Mouse (Mus musculus) brown adipose tissue, adult 24 weeks (tissue): ENCODE measurements around the gene Esrrg. TPM values are rescaled to one million over a fixed set of nuclear protein-coding genes. Genes with fewer than 3 reads are reported as not detected.

Experiments
- H3K27ac ChIP-seq: fragments of 200-500 bp; replicated peaks from 2 replicates; pipeline ENCODE4 v1.5.1; 2012; ENCODE audit warnings: low read depth, mild to moderate bottlenecking, low read length
- H3K4me1 ChIP-seq: fragments of 200-500 bp; 2 replicates; pipeline ENCODE4 v1.6.1; 2012; ENCODE audit warnings: low read length, mixed read lengths; ENCODE audit not compliant: control insufficient read depth, insufficient read depth, insufficient read length
- H3K4me3 ChIP-seq: fragments of 200-500 bp; 2 replicates; pipeline ENCODE4 v1.5.1; 2012; ENCODE audit warnings: low read depth, mild to moderate bottlenecking, low read length, moderate library complexity; ENCODE audit not compliant: insufficient read depth
- polyA plus RNA-seq: library from polyadenylated mRNA; stranded (reverse); fragments of >200 nt; gene quantifications from 2 replicates; pipeline ENCODE4 v1.2.4, GENCODE M21; 2012; ENCODE audit not compliant: missing spikeins, insufficient read depth, insufficient read length

Gene Esrrg
- polyA plus RNA-seq, 1 experiment = 12.5 TPM

DNA sequence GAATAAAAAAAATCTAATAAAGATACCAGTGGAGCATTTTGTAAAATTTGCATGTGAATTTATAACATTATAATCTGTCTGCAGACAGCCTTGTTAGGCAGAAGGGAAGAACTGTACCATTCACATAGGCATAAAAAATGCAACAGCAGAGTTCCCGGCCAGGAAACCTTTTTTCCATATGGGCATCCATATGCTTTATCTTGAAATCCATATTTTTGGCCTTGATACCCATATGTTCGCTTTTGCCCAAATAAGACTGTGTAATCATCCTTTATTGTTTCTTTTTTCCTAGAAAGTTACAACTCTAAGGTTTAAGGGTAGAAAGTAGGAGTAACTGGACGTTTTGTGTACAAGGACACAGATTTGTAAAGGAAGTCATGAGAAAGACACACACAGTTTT, 226.0 kb downstream of the Esrrg start:
- Histone ChIP-seq H3K4me3 (no peak overlapping the region), H3K27ac (no peak overlapping the region), H3K4me1 (no peaks in the 10 kb centered on the region)

DNA sequence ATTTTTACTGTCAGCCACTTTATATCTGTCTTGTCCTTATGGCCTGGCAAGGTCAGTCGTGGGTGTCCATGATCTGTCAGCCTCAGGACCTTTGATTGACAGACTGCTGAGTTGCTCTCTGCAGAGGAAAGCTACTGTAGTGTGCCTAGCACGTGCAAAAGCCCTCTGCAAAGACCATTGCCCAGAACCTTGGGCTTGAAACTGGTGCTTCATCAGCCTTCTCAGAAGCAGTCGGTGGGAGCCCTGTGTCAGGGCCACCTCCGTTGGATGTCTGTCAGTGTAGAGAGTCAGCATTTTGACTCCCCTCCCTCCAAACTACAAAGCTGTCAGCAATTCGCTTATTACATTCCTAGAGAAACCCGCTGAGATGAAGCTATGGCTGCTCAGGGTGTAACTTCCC, 227.8 kb downstream of the Esrrg start:
- H3K27ac ChIP-seq = no peak overlapping the region
- no peaks in the 10 kb centered on the region for H3K4me1 ChIP-seq
- no peak overlapping the region for H3K4me3 ChIP-seq

DNA sequence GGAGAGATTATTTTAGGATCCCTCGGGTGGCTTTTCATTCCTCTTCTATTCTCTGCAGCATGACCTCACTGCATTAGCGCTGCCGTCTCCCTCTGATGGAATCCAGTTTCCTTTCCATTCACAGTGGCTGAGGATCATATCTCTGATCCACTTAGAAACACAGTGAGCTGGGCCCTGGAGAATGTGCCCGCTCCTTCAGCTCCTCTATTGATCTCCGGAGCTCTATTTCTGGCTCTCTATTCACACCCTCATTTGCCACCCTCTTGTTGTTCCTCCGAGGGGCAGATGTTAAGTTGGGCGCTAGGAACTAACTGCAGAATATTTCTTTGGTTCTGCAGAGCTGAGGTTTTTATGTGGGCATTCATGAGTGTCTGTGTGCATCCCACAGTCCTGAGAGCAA, 228.3 kb downstream of the Esrrg start:
- Histone ChIP-seq H3K4me1 (no peaks in the 10 kb centered on the region), H3K4me3 (no peak overlapping the region), H3K27ac (no peak overlapping the region)

DNA sequence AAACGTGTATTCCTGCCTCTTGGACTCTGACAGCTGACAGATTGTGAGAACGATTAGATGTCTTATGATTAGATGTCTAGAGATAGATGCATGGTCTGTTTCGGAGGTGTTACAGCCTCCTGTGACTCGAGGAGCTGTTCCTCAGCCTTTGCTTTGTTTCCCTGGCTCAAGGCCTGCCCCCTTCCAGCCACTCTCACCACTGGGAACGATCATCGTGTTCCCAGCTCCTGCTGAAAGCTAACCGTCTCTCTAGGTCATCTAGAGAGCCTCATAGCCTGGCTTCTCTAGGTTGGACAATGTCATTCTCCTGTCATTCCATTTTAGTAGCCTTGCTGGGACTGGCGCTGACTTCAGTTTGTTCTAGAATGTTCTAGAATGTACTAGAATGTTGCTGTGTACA, 233.0 kb downstream of the Esrrg start:
- H3K4me3 ChIP-seq = no peak overlapping the region
- no peaks in the 10 kb centered on the region for H3K4me1 ChIP-seq
- no peak overlapping the region for H3K27ac ChIP-seq

DNA sequence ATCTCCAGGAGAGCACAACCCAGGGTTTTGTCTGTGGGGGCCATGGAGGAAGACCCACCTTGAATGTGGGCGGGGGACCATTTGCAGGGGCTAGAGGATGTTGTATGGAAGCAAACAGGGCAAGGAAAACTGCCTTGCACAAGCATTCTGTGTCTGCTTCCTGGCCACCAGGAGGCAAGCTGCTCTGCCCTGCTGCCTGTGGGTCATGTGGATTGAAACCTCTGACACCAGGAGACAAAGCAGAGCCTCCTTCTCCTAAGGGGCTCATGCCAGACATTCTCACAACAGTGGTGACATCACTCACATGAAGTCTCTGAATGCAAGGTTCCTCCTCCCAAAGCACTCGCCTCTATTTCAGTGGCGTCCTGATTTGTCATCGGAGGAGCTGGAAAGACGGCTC, 234.1 kb downstream of the Esrrg start:
- Histone ChIP-seq H3K4me3 (no peak overlapping the region), H3K4me1 (no peaks in the 10 kb centered on the region), H3K27ac (no peak overlapping the region)

DNA sequence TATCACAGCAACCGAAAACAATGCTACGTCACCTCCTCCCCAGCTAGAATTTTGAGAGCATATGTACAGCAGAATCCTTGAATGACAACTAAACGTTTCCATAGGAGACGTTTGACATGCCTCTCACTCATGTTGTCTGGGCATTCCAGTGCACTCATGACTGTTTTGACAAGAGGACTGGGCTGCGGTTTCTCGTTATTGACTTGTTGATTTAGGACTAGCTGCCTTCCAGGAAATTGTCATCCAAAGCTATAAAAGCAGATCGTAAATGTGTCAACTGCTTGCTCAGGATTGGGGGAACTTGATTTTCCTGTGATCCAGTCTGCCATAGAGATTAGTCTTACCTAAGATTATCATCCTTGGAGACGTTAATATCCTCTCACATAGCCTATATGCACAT, 245.6 kb downstream of the Esrrg start:
- Histone ChIP-seq H3K4me1 (no peaks in the 10 kb centered on the region), H3K27ac (no peak overlapping the region), H3K4me3 (no peak overlapping the region)

DNA sequence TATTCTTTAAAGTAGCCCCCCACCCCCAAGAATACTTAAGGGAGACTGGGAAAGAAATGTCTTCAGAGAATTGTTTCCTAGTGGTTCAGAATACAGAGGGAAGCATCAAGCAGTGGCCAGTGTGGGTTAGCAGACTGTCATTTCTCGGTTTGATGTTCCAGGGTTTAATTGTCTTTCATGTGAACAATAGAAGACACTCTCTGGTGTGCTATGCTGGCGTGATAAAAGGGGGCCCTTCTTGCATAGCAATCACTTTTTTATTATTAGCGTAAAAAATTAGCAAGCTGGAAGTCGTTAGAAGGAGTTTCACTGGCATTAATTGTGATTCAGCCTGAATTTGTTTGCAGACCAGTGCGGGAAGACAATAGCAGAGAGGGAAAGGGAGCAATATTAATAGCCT, 253.7 kb downstream of the Esrrg start:
- no peak overlapping the region for H3K27ac ChIP-seq
- H3K4me3 ChIP-seq = no peak overlapping the region
- peaks cover 3% of the 10 kb centered on the region; the same call in 1 of the 2 replicates for H3K4me1 ChIP-seq

DNA sequence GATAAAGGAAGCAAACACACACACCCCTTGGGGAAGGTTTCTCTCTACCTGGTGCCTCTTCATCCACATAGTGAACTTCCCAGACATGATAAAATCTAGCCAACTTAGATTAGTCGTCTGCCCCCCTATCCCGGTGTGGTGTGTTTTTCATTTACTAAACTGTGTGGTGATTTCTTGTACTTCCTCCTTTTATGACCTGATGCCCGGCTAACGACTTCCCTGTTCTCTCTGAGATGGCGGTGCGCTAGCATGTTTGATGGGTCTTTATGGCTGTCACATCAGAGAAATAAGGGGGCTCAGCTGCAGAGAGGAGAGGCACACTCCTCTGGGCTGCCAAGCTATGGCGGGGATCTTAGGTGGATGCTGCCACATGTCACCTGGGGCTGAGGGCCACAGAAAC, 259.8 kb downstream of the Esrrg start:
- Histone ChIP-seq H3K4me3 (no peak overlapping the region), H3K27ac (no peak overlapping the region), H3K4me1 (no peaks in the 10 kb centered on the region)

DNA sequence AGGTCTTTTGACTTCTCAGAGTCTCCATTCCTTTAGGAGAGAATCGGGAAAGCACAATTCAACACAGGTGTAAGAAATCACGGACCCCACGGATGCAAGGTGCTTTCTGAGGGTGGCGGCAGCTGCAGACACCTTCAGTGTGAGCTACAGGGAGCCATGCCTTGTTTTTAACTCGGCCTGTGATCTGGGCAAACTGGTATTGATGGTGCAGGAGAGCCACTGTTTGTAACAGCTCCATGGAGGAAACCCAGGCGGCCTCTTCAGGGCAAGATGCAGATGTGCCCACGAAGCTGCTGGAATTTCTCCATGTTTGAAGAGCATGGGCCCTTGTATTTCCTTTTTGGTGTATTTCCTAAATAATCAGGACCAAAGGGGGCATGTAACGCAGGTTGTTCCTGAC, 263.6 kb downstream of the Esrrg start:
- H3K4me1 ChIP-seq = no peaks in the 10 kb centered on the region
- no peak overlapping the region for H3K4me3 ChIP-seq
- H3K27ac ChIP-seq = no peak overlapping the region

DNA sequence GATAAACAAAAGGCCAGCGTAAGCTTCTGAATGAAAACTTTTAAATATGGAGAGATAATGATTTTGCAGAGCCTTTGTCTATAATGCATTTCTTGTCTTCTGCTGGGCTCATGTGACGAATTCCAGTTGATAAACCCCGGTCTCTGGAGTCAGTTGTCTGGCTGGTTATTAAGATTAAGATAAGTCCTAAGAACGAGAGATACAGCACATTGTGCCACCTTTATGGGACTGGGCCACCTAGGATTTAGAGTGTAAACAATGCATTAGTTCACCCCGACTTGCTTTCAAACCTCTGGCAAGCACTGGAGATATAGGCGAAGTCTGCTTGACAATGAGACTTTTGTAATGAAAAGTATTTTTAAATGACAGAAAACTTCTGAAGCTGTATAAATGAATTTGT, 264.2 kb downstream of the Esrrg start:
- H3K27ac ChIP-seq = no peak overlapping the region
- no peak overlapping the region for H3K4me3 ChIP-seq
- no peaks in the 10 kb centered on the region for H3K4me1 ChIP-seq

DNA sequence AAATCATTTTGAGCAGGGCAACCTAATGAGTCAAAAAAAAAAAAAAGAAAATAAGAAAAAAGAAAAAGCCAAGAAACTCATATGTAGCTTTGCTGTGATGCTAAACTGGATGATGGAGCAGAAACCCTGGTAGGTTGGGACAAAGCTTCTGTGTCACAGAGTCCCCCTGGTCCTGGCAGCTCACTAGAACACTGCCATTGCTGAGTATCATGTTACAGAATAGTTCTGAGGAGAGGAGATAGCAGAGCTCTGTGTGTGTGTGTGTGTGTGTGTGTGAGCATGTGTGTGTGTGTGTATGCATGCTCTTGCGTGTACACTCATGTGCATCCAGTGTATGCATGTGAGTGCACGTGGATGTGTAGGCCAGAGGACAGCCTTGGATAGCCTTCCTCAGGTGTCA, 265.2 kb downstream of the Esrrg start:
- Histone ChIP-seq H3K4me3 (no peak overlapping the region), H3K4me1 (no peaks in the 10 kb centered on the region), H3K27ac (no peak overlapping the region)

DNA sequence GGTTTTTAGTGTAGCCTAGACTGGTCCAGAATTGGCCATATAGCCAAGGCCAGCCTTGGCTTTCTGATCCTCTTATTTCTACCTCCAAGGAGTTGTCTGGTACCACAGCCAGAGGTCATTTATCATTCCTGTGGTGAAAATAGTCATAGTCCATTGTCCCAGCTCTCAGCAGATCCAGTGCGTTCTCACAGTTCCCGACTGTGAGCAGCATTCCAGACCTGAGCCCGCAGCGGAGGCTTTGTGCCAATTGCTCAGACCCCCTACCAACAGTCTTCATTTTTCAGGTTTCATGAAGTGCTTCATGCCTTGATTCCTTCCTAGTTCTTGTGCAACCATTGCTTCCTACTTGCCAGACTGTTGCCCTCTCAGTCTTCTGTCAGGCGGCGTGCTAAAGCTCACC, 278.7 kb downstream of the Esrrg start:
- Histone ChIP-seq H3K27ac (no peak overlapping the region), H3K4me3 (no peak overlapping the region), H3K4me1 (peaks cover 2% of the 10 kb centered on the region; the same call in 1 of the 2 replicates)

DNA sequence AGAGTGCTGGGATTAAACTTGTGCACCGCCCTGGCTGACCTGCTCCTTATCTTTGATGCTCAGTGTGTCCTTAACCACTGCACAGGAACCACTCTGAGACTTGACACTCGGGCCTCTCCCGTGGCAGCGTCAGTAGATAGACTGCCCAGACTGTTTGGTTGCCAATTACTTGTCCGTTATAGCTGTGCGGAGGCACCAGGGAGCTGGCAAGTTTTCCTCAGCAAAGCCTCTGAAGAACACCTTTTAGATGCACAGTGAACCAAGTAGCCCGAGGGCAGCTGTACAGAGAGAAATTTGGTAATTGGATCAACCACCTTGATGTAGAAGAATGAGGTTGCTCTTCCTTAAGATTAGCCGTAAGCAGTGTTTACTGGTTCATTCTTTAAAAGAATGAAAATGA, 279.6 kb downstream of the Esrrg start:
- Histone ChIP-seq H3K4me3 (no peak overlapping the region), H3K4me1 (peaks cover 2% of the 10 kb centered on the region; the same call in 1 of the 2 replicates), H3K27ac (no peak overlapping the region)

DNA sequence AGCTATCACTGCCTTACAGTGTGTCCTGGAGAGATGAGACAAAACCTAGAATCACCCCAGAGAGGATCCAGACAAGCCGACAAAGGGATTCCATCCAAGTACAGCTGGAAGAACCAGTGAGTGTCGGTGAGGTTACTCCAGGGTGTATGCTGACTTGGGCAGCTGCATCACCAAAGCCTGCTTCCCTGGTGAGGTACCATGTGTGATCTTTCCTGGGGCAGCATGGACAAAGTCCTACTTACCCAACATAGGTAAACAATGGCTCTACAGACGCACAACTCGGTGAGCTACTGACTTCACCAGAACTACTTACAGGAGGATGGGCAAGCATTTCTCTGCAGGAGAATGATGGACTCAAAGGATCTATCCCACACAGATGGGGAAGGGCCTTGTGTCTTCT, 280.5 kb downstream of the Esrrg start:
- no peak overlapping the region for H3K27ac ChIP-seq
- no peak overlapping the region for H3K4me3 ChIP-seq
- H3K4me1 ChIP-seq = peaks cover 2% of the 10 kb centered on the region; the same call in 1 of the 2 replicates

DNA sequence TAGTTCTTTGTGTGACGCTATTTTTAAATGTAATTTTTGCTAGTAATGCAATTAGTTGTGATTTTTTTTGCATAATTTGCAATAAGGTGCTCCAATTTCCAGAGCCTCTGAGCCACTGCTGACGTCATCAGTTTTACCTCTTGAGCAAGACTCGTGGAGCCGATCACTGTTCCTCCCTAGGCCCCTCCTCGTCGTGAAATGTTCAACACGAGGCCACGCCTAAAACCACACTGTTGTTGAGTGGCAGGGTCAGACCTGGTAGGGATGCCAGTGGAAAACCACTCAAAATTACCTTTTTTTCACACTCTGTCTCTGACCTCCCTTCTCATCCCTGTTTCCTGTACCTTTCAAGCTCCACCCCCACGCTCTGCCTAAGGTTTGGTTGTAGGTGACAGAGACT, 282.7 kb downstream of the Esrrg start:
- Histone ChIP-seq H3K4me1 (peaks cover 2% of the 10 kb centered on the region), H3K27ac (no peak overlapping the region), H3K4me3 (no peak overlapping the region)

DNA sequence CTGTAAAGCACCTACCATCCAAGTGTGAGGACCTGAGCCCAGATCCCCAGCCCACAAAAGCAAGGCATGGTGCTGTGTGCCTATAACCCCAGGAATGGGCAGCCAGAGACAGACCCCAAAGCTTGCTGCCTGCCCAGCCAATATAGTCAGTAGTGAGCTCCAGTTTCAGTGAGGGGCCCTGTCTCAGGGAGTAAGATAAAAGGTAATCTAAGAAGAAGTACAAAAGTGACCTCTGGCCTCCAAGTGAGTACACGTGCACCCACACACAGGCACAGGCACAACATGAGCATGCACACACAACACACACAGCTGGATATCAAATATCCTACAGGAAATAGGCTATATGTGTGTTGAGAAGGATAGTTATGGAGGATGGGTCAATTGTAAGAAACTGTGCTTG, 286.9 kb downstream of the Esrrg start:
- Histone ChIP-seq H3K4me3 (no peak overlapping the region), H3K27ac (no peak overlapping the region), H3K4me1 (peaks cover 2% of the 10 kb centered on the region; the same call in 1 of the 2 replicates)

DNA sequence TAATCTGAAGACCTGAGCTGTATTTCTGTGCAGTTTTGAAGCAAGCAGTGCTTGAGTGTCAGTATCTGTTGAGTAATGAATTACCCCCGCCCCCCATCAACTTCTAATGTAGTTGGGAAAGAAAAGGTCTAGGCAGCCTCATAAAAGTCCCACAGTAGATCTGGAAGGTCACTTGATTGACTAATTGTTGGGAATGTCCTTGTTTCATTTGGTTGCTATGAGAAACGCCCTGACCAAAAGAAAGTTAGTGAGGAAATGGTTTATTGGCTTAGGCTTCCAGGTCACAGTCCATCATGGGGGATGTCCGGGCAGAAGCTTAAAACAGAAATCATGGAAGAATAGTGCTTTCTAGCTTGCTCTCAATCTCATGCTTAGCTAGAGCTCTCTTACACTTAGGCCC, 287.7 kb downstream of the Esrrg start:
- peaks cover 1% of the 10 kb centered on the region; the same call in 1 of the 2 replicates for H3K4me1 ChIP-seq
- no peak overlapping the region for H3K27ac ChIP-seq

More for the DNA sequence above, 287.7 kb downstream of the Esrrg start:
- no peak overlapping the region for H3K4me3 ChIP-seq
